Mouse (Mus musculus): Measurements from ENCODE around the gene Orm3. TPM values are rescaled to one million over a fixed set of nuclear protein-coding genes. Genes with fewer than 3 reads are reported as not detected.

Gene Orm3
- polyA plus RNA-seq, 1 experiment, result not detected

- H3K36me3 ChIP-seq (ENCODE audit: control insufficient read depth, insufficient read depth, low read length), result no peaks in the 10 kb centered on the region
- TF ChIP-seq POLR2A (IDR thresholded peaks at IDR 0.05; ENCODE audit: control insufficient read depth, low read depth, low read length) (no peak), CTCF (IDR thresholded peaks at IDR 0.05; ENCODE audit: control insufficient read depth, insufficient read depth, insufficient replicate concordance, low read depth, low read length) (no peak)
- H3K4me1 ChIP-seq (ENCODE audit: control insufficient read depth, insufficient read depth, low read length), result no peaks in the 10 kb centered on the region; the same call in 1 of the 2 replicates
- no peaks in the 10 kb centered on the region for H3K27me3 ChIP-seq (ENCODE audit: control insufficient read depth, insufficient read depth, low read length)
- H3K27ac ChIP-seq (ENCODE audit: control insufficient read depth, insufficient read depth, low read depth, low read length), result no peak overlapping the region
- H3K4me3 ChIP-seq (ENCODE audit: control insufficient read depth, low read depth, low read length), result no peak overlapping the region
Observed at GRCm38 (mm10) chr4:63389887-63390528, 34.0 kb downstream of the Orm3 start.

- H3K27me3 ChIP-seq (ENCODE audit: control insufficient read depth, insufficient read depth, low read length), result no peaks in the 10 kb centered on the region
- peaks cover 5% of the 10 kb centered on the region for H3K4me1 ChIP-seq (ENCODE audit: control insufficient read depth, insufficient read depth, low read length)
- no peak for TF ChIP-seq CTCF (IDR thresholded peaks at IDR 0.05; ENCODE audit: control insufficient read depth, insufficient read depth, insufficient replicate concordance, low read depth, low read length)
- no peak for TF ChIP-seq POLR2A (IDR thresholded peaks at IDR 0.05; ENCODE audit: control insufficient read depth, low read depth, low read length)
- H3K36me3 ChIP-seq (ENCODE audit: control insufficient read depth, insufficient read depth, low read length), result no peaks in the 10 kb centered on the region
- no peak overlapping the region for H3K27ac ChIP-seq (ENCODE audit: control insufficient read depth, insufficient read depth, low read depth, low read length)
- H3K4me3 ChIP-seq (ENCODE audit: control insufficient read depth, low read depth, low read length), result no peak overlapping the region
Observed at GRCm38 (mm10) chr4:63391322-63391721, 35.4 kb downstream of the Orm3 start.

- no peaks in the 10 kb centered on the region for H3K36me3 ChIP-seq (ENCODE audit: control insufficient read depth, insufficient read depth, low read length)
- peaks cover 5% of the 10 kb centered on the region for H3K4me1 ChIP-seq (ENCODE audit: control insufficient read depth, insufficient read depth, low read length)
- TF ChIP-seq POLR2A (IDR thresholded peaks at IDR 0.05; ENCODE audit: control insufficient read depth, low read depth, low read length), result no peak
- no peak for TF ChIP-seq CTCF (IDR thresholded peaks at IDR 0.05; ENCODE audit: control insufficient read depth, insufficient read depth, insufficient replicate concordance, low read depth, low read length)
- no peaks in the 10 kb centered on the region for H3K27me3 ChIP-seq (ENCODE audit: control insufficient read depth, insufficient read depth, low read length)
- H3K27ac ChIP-seq (ENCODE audit: control insufficient read depth, insufficient read depth, low read depth, low read length), result no peak overlapping the region
- no peak overlapping the region for H3K4me3 ChIP-seq (ENCODE audit: control insufficient read depth, low read depth, low read length)
Observed at GRCm38 (mm10) chr4:63397981-63398537, 42.1 kb downstream of the Orm3 start.

- peaks cover 5% of the 10 kb centered on the region for H3K4me1 ChIP-seq (ENCODE audit: control insufficient read depth, insufficient read depth, low read length)
- no peak for TF ChIP-seq POLR2A (IDR thresholded peaks at IDR 0.05; ENCODE audit: control insufficient read depth, low read depth, low read length)
- TF ChIP-seq CTCF (IDR thresholded peaks at IDR 0.05; ENCODE audit: control insufficient read depth, insufficient read depth, insufficient replicate concordance, low read depth, low read length), result no peak
- H3K36me3 ChIP-seq (ENCODE audit: control insufficient read depth, insufficient read depth, low read length), result no peaks in the 10 kb centered on the region
- H3K27me3 ChIP-seq (ENCODE audit: control insufficient read depth, insufficient read depth, low read length), result no peaks in the 10 kb centered on the region
- H3K4me3 ChIP-seq (ENCODE audit: control insufficient read depth, low read depth, low read length), result no peak overlapping the region
- no peak overlapping the region for H3K27ac ChIP-seq (ENCODE audit: control insufficient read depth, insufficient read depth, low read depth, low read length)
Observed at GRCm38 (mm10) chr4:63398854-63399609, 43.1 kb downstream of the Orm3 start.

GRCm38 (mm10) chr4:63399691-63400270 lies 43.8 kb downstream of the Orm3 start:
- Histone ChIP-seq H3K36me3 (ENCODE audit: control insufficient read depth, insufficient read depth, low read length) (no peaks in the 10 kb centered on the region), H3K4me3 (ENCODE audit: control insufficient read depth, low read depth, low read length) (no peak overlapping the region), H3K27me3 (ENCODE audit: control insufficient read depth, insufficient read depth, low read length) (no peaks in the 10 kb centered on the region), H3K27ac (ENCODE audit: control insufficient read depth, insufficient read depth, low read depth, low read length) (no peak overlapping the region), H3K4me1 (ENCODE audit: control insufficient read depth, insufficient read depth, low read length) (peaks cover 5% of the 10 kb centered on the region)
- TF ChIP-seq CTCF (IDR thresholded peaks at IDR 0.05; ENCODE audit: control insufficient read depth, insufficient read depth, insufficient replicate concordance, low read depth, low read length) (no peak), POLR2A (IDR thresholded peaks at IDR 0.05; ENCODE audit: control insufficient read depth, low read depth, low read length) (no peak)

GRCm38 (mm10) chr4:63400541-63401306 lies 44.8 kb downstream of the Orm3 start:
- H3K27ac ChIP-seq (ENCODE audit: control insufficient read depth, insufficient read depth, low read depth, low read length), result no peak overlapping the region
- H3K4me3 ChIP-seq (ENCODE audit: control insufficient read depth, low read depth, low read length), result no peak overlapping the region
- H3K4me1 ChIP-seq (ENCODE audit: control insufficient read depth, insufficient read depth, low read length), result no peaks in the 10 kb centered on the region; the same call in none of the 2 replicates
- TF ChIP-seq POLR2A (IDR thresholded peaks at IDR 0.05; ENCODE audit: control insufficient read depth, low read depth, low read length), result no peak
- no peak for TF ChIP-seq CTCF (IDR thresholded peaks at IDR 0.05; ENCODE audit: control insufficient read depth, insufficient read depth, insufficient replicate concordance, low read depth, low read length)
- H3K36me3 ChIP-seq (ENCODE audit: control insufficient read depth, insufficient read depth, low read length), result no peaks in the 10 kb centered on the region
- no peaks in the 10 kb centered on the region for H3K27me3 ChIP-seq (ENCODE audit: control insufficient read depth, insufficient read depth, low read length)

Data from testis, adult 2 months (tissue).